Mouse (Mus musculus) kidney, embryonic 14.5 days (tissue): ENCODE data around the gene Gm16867. TPM values are rescaled to one million over a fixed set of nuclear protein-coding genes. Genes with fewer than 3 reads are reported as not detected.
"Not testable (repeated sequence)": the region's sequence is repeated elsewhere in the genome, so short reads cannot be mapped to it uniquely, and the experiment has no call there.

Source experiments
- ATAC-seq: fragments of 200-750 bp; cut with Nextera tagmentation; 2 replicates; pipeline ENCODE4 v1.8.0; 2017; ENCODE audit warnings: moderate number of reproducible peaks, mild to moderate bottlenecking, moderate TSS enrichment, moderate library complexity; ENCODE audit not compliant: low FRiP score, low TSS enrichment
- H3K27ac ChIP-seq: fragments of 300-500 bp; sonication (generic); 2 replicates; pipeline ENCODE4 v1.5.1; 2014; ENCODE audit warnings: low read depth, mild to moderate bottlenecking, low read length, moderate library complexity, mixed read lengths
- H3K27me3 ChIP-seq: fragments of 300-500 bp; sonication (generic); 2 replicates; pipeline ENCODE4 v1.6.1; 2014; ENCODE audit warnings: mild to moderate bottlenecking, low read length; ENCODE audit not compliant: control insufficient read depth, insufficient read depth
- H3K36me3 ChIP-seq: fragments of 300-500 bp; sonication (generic); 2 replicates; pipeline ENCODE4 v1.6.1; 2014; ENCODE audit warnings: low read length, mixed read lengths; ENCODE audit not compliant: control insufficient read depth, insufficient read depth
- H3K4me1 ChIP-seq: fragments of 300-500 bp; sonication (generic); 2 replicates; pipeline ENCODE4 v1.6.1; 2014; ENCODE audit warnings: low read length, mixed read lengths; ENCODE audit not compliant: control insufficient read depth, insufficient read depth
- H3K4me2 ChIP-seq: fragments of 300-500 bp; sonication (generic); replicated peaks from 2 replicates; pipeline ENCODE4 v1.6.1; 2014; ENCODE audit warnings: low read depth, mild to moderate bottlenecking, low read length
- H3K4me3 ChIP-seq: fragments of 300-500 bp; sonication (generic); 2 replicates; pipeline ENCODE4 v1.5.1; 2014; ENCODE audit warnings: mild to moderate bottlenecking, low read length
- H3K9ac ChIP-seq: fragments of 300-500 bp; sonication (generic); 2 replicates; pipeline ENCODE4 v1.6.1; 2014; ENCODE audit warnings: low read depth, mild to moderate bottlenecking, low read length, moderate library complexity
- H3K9me3 ChIP-seq: fragments of 300-500 bp; sonication (generic); 2 replicates; pipeline ENCODE4 v1.6.1; 2016; ENCODE audit warnings: low read length; ENCODE audit not compliant: control insufficient read depth
- WGBS: fragments of 180-500 bp; shearing (Covaris S2); extraction: QIAGEN DNeasy Blood & Tissue Kit; methylation state at CpG from one replicate; pipeline ENCODE4 v1.1.7; 2014; 5-methylcytosine and 5-hydroxymethylcytosine counted together
- polyA plus RNA-seq: library from polyadenylated mRNA; unstranded; fragments of >200 nt; fragmentation: Nextera tagmentation; extraction: Ambion mirVana; gene quantifications from 2 replicates; pipeline ENCODE4 v1.2.1, GENCODE M21; 2014

Gene Gm16867
- polyA plus RNA-seq: not detected in 2 replicates

GRCm38 (mm10) chr14:69503174-69503573, at the start of gene Gm16867:
TSS of gene Gm16867 (minus strand) at chr14:69503362.
- not testable (repeated sequence) for H3K4me3 ChIP-seq, H3K4me1 ChIP-seq, H3K4me2 ChIP-seq, H3K9ac ChIP-seq, H3K36me3 ChIP-seq, H3K27ac ChIP-seq, H3K9me3 ChIP-seq, H3K27me3 ChIP-seq
- no CpG with 5 or more reads among the region's 29 CpGs for WGBS
- peak; percentile 96 for ATAC-seq

DNA sequence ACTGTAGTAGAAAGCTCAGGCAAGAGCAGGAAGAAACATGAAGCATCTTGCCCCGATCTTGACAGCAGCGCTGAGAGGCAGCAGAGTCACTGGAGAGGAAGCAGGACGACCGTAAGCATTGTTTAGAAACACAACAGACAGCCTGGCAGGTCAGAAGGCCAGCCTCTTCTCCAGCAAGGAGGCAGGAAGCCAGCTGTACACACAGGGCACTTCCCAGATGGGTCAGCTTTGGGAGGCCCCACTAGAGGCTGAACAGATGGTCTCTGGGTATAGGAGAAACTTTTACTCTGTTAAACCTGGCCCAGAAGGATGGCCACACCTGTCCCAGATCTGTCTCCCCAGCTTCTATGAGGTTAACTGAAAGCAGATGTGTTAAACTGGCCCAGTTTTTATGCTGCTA, 44.1 kb upstream of the Gm16867 start:
- ATAC-seq, H3K27ac ChIP-seq, H3K4me1 ChIP-seq, H3K9me3 ChIP-seq, H3K4me2 ChIP-seq, H3K36me3 ChIP-seq, H3K27me3 ChIP-seq, H3K4me3 ChIP-seq, H3K9ac ChIP-seq: not testable (repeated sequence)
- no CpG with 5 or more reads among the region's 4 CpGs for WGBS

DNA sequence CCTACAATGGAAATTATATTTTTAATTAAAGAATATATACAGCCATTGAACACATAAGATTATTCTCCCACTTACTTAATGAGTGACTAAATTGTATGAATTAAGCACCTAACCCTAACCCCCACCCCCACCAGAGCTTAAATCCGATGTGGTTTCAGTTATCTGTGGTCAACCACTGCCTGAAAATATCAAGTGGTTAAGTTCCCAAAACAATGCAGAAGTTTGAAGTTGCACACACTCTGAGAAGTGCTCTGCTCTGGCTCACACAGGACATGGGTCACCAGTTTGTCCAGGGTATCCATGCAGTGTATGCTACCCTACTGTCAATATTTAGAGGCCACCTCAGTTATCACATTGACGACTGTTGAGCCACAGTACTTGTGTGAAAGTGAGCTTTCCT, 41.9 kb upstream of the Gm16867 start:
- H3K4me1 ChIP-seq, H3K27ac ChIP-seq, H3K4me2 ChIP-seq, H3K9ac ChIP-seq, H3K36me3 ChIP-seq, H3K27me3 ChIP-seq, ATAC-seq, H3K9me3 ChIP-seq, H3K4me3 ChIP-seq: not testable (repeated sequence)
- no CpG with 5 or more reads among the region's 2 CpGs for WGBS

DNA sequence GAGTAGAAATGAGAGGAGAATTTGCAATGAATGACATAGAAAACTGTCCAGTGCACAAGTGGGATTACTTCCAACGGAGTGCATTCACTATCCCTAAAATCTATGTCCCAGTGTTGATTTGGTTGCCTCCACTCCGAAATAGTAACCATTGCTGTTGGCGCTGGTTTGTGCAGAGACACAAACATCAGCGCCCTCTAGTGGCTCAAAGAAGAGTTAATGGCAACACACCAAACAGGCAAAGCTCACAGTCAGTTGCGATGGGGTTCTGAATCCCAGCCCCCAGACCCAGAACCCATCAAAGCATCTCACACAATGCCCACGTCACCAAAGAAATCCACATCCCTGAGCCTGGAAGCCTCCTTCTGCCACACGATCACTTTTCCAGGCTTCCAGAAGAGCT, 40.9 kb upstream of the Gm16867 start:
- H3K9me3 ChIP-seq, H3K9ac ChIP-seq, H3K27me3 ChIP-seq, H3K36me3 ChIP-seq, H3K4me1 ChIP-seq, ATAC-seq, H3K4me3 ChIP-seq, H3K4me2 ChIP-seq, H3K27ac ChIP-seq: not testable (repeated sequence)
- no CpG with 5 or more reads among the region's 7 CpGs for WGBS

DNA sequence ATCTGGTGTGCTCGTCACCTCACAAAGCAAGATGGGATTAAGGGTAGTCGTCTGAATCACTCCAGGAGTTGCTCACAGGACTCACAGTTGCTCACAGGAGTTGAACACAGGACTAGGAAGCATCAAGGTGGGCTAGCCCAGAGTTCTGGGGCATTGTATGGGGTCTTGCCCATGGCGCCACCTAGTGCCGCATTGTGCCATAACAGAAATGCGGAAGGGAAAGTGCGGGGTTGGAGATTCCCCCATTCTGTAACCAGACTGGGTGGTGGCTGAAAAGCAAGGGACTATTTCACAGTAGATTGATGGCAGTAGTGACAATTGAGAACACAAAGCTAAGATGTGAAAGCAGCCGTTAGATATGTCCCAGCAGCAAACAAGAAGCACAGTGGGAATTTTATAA, 39.5 kb upstream of the Gm16867 start:
- H3K9ac ChIP-seq, H3K4me2 ChIP-seq, ATAC-seq, H3K4me3 ChIP-seq, H3K27ac ChIP-seq, H3K9me3 ChIP-seq, H3K4me1 ChIP-seq, H3K27me3 ChIP-seq, H3K36me3 ChIP-seq: not testable (repeated sequence)
- WGBS: no CpG with 5 or more reads among the region's 7 CpGs

- not testable (repeated sequence) for H3K36me3 ChIP-seq, H3K4me3 ChIP-seq, H3K9ac ChIP-seq, H3K27ac ChIP-seq, H3K4me2 ChIP-seq, H3K4me1 ChIP-seq, H3K27me3 ChIP-seq, H3K9me3 ChIP-seq
- no CpG with 5 or more reads among the region's 5 CpGs for WGBS
- ATAC-seq: 0 out of 2 replicates have a peak, but pooled peaks have one; percentile 9
These were observed 37.0 kb upstream of the Gm16867 start for GRCm38 (mm10) chr14:69540113-69540512.

GRCm38 (mm10) chr14:69536539-69536938, 33.4 kb upstream of the Gm16867 start:
- not testable (repeated sequence) for H3K36me3 ChIP-seq, H3K27ac ChIP-seq, H3K9me3 ChIP-seq, H3K4me2 ChIP-seq, H3K4me3 ChIP-seq, H3K9ac ChIP-seq, H3K27me3 ChIP-seq, ATAC-seq, H3K4me1 ChIP-seq
- no CpG with 5 or more reads among the region's 7 CpGs for WGBS

DNA sequence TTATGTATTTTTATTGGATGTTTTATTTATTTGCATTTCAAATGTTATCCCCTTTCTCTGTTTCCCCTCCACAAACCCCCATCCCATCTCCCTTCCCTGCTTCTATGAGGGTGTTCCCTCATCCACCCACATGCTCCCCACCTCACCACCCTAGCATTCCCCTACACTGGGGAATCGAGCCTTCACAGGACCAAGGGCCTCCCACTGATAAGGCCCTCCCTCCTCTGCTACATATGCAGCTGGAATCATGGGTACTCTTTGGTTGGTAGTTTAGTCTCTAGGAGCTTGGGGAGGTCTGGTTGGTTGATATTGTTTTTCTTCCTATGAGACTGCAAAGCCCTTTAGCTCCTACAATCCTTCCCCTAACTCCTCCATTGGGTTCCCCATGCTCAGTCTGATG, 23.0 kb upstream of the Gm16867 start:
- H3K4me2 ChIP-seq, H3K27me3 ChIP-seq, H3K4me1 ChIP-seq, H3K9me3 ChIP-seq, H3K36me3 ChIP-seq, H3K4me3 ChIP-seq, H3K27ac ChIP-seq, ATAC-seq, H3K9ac ChIP-seq: not testable (repeated sequence)
- WGBS: no CpG with 5 or more reads among the region's 1 CpGs

GRCm38 (mm10) chr14:69523001-69523400, 19.8 kb upstream of the Gm16867 start:
- H3K4me2 ChIP-seq, H3K27ac ChIP-seq, H3K36me3 ChIP-seq, ATAC-seq, H3K9ac ChIP-seq, H3K27me3 ChIP-seq, H3K9me3 ChIP-seq, H3K4me1 ChIP-seq, H3K4me3 ChIP-seq: not testable (repeated sequence)
- WGBS: no CpG with 5 or more reads among the region's 1 CpGs

- H3K27me3 ChIP-seq, ATAC-seq: not testable (repeated sequence)
These were observed 17.6 kb upstream of the Gm16867 start for GRCm38 (mm10) chr14:69520810-69521209.

More at GRCm38 (mm10) chr14:69520810-69521209, 17.6 kb upstream of the Gm16867 start:
- H3K36me3 ChIP-seq, H3K27ac ChIP-seq, H3K9ac ChIP-seq, H3K4me3 ChIP-seq, H3K9me3 ChIP-seq, H3K4me1 ChIP-seq, H3K4me2 ChIP-seq: not testable (repeated sequence)
- WGBS: no CpG with 5 or more reads among the region's 2 CpGs
